Mouse (Mus musculus) small intestine, adult 2 months (tissue): ENCODE results near the gene Ankrd13a. TPM values are rescaled to one million over a fixed set of nuclear protein-coding genes. Genes with fewer than 3 reads are reported as not detected.
A peak's percentile ranks its signal among the peaks of the same experiment; 100 is the strongest.

ENCODE experiments used
- H3K27ac ChIP-seq: fragments of 200-500 bp; 2 replicates; pipeline ENCODE4 v1.5.1; 2012; ENCODE audit warnings: low read depth, low read length, control low read depth, inconsistent platforms; ENCODE audit not compliant: insufficient read depth
- H3K27me3 ChIP-seq: fragments of 200-500 bp; 2 replicates; pipeline ENCODE4 v1.6.1; 2012; ENCODE audit warnings: mild to moderate bottlenecking, moderate library complexity, low read length, inconsistent platforms; ENCODE audit not compliant: control insufficient read depth, insufficient read depth
- H3K36me3 ChIP-seq: fragments of 200-500 bp; 2 replicates; pipeline ENCODE4 v1.6.1; 2012; ENCODE audit warnings: mild to moderate bottlenecking, low read length, control low read depth, inconsistent platforms; ENCODE audit not compliant: control insufficient read depth, insufficient read depth
- H3K4me1 ChIP-seq: fragments of 200-500 bp; 2 replicates; pipeline ENCODE4 v1.6.1; 2012; ENCODE audit warnings: low read length, inconsistent platforms, mixed read lengths; ENCODE audit not compliant: control insufficient read depth, insufficient read depth, insufficient read length
- H3K4me3 ChIP-seq: fragments of 200-500 bp; 2 replicates; pipeline ENCODE4 v1.5.1; 2012; ENCODE audit warnings: low read depth, mild to moderate bottlenecking, control low read depth, inconsistent platforms, low read length, moderate library complexity
- CTCF ChIP-seq: fragments of 200-500 bp; IDR thresholded peaks from 2 replicates; pipeline ENCODE4 v1.5.1; 2012; ENCODE audit warnings: low read depth, mild to moderate bottlenecking, control low read depth, inconsistent platforms, low read length, moderate library complexity, mixed read lengths; ENCODE audit not compliant: insufficient replicate concordance, insufficient read length; ENCODE audit errors: extremely low read depth
- POLR2A ChIP-seq: fragments of 200-500 bp; IDR thresholded peaks from 2 replicates; pipeline ENCODE4 v1.6.1; 2012; ENCODE audit warnings: low read depth, mild to moderate bottlenecking, control low read depth, inconsistent platforms, low read length, moderate library complexity
- WGBS: fragments of 180-500 bp; shearing (Covaris S2); methylation state at CpG from one replicate; pipeline ENCODE4 v1.1.7; 2018; 5-methylcytosine and 5-hydroxymethylcytosine counted together
- polyA plus RNA-seq: library from polyadenylated mRNA; depleted of rRNA; stranded (reverse); fragments of >200 nt; gene quantifications from 2 replicates; pipeline ENCODE4 v1.2.3, GENCODE M21; 2012

Ankrd13a gene
- polyA plus RNA-seq, 1 experiment: 110 TPM

DNA sequence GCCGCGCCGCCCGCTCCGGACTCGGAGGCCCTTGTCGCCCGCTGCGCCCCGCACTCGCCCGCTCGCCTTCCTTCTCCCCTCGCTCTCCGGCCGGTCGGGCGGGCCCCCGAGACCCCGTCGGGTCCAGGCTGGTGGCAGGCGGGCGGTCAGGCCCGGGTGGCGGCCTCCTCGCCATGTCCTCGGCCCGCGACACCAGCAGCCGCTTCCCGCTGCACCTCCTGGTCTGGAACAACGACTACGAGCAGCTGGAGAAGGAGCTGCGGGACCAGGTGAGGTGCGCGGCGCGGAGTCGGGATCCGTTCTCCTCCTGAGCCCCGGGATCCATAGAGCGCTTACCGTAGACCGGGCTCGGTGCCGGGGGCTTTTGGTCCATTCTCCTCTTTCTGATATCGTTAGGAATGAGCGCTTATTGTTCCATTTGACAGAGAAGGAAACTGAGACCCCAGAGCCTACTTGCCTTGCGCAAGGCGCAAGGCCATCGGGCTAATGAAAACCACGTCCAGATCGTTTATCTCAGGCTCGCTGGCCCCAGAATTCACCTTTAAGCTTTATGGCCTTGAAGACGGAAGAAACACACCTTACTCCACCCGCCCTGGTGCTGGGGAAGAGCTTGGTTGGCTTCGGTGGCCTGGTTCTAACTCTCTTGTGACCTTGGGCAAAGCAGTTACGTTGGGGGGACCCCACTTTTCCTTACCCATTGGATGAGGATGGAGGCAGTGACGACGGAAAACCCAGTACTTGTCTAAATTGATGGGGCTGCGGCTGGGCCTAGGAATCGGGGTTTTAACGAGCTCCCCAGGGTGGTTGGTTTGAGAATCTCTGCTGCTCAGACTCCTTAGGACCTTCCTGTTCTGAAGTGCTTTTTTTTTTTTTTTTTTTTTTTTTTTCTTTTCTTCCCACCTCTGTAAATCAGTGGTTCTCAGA lies 841 bp downstream of the Ankrd13a start, which contains the start of gene Git2:
Gene Git2 (minus strand): TSS at position 462 of the 924 bp plus-strand sequence.
- Histone ChIP-seq H3K4me3 (peak within 1 kb of the TSS; percentile 89), H3K36me3 (no peaks in the 10 kb centered on the region), H3K27ac (peak within 1 kb of the TSS; percentile 84), H3K4me1 (peaks cover 5% of the 10 kb centered on the region), H3K27me3 (no peaks in the 10 kb centered on the region)
- under 1% methylated on average over 63 of the region's 63 CpGs for WGBS
- TF ChIP-seq POLR2A (no peak; the same call in none of the 2 replicates), CTCF (no peak)

DNA sequence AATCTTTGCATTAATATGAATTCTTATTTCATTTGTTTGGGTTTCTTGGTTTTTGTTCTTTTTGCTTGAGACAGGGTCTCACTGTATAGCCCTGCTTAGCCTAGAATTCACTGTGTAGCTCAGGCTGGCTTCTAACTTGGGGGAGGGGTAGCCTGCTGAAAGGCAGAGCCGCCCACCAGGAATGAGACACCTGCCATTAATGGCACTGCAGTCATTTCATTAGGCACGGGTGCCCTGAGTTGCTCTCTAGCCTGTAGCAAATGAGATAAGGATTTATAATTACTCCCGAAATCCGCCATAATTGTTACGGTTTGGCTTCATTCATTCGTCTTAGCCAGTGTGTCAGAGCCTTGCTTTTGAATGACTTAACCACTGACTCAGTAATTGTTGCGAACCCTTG lies 1.7 kb downstream of the Ankrd13a start:
- H3K4me1 ChIP-seq: peaks cover 5% of the 10 kb centered on the region
- H3K36me3 ChIP-seq: no peaks in the 10 kb centered on the region
- H3K4me3 ChIP-seq: peak overlapping the region; percentile 89
- TF ChIP-seq CTCF (no peak), POLR2A (no peak)
- H3K27ac ChIP-seq: no peak overlapping the region
- no peaks in the 10 kb centered on the region for H3K27me3 ChIP-seq
- WGBS: 46% methylated on average over 7 of the region's 7 CpGs

DNA sequence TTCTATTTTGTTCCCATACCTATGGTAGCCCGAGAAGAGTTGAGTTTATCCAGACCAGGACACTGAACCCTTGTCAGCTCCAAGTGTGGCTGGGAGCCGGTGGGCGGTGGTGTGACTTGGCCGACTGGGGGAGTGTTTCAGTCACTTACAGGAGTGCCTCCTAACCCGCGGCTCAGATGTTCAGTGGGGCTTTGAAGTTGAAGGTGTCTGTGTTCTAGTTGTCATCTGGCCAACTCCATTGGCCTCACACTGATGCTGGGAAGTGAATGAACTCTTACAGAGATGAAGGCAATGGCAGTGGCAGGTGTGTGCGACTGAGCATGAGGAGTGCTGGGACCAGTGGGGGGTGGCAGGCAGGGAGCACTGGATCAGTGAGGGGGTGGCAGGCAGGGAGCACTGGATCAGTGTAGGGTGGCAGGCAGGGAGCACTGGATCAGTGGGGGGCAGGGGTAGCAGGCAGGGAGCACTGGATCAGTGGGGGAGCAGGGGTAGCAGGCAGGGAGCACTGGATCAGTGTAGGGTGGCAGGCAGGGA lies 5.5 kb downstream of the Ankrd13a start:
- no peak for TF ChIP-seq CTCF
- no peak for TF ChIP-seq POLR2A
- WGBS: 75% methylated on average over 7 of the region's 7 CpGs
- peaks cover 24% of the 10 kb centered on the region for H3K4me1 ChIP-seq
- H3K4me3 ChIP-seq: no peak overlapping the region
- H3K27ac ChIP-seq: no peak overlapping the region
- no peaks in the 10 kb centered on the region for H3K36me3 ChIP-seq
- no peaks in the 10 kb centered on the region for H3K27me3 ChIP-seq

DNA sequence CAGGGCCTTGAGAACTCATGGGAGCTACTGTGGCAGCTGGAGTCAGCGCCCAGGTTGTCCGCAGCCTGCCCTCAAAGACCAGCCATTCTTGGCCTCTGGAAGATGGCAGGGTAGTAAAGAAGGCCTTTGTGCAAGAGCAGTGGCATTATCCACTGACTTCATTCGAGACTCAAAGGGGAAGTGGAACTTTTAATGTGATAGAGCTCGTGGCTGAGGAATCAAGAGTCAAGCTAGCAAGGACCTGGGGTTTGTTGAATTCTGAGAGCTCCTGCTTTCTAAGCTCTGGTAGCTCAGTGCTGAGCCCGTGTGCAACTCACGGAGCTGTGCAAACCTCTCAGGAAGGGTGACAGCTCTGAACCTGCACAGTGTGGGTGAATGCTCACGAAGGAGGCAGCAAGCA lies 6.4 kb downstream of the Ankrd13a start:
- H3K4me1 ChIP-seq: peaks cover 27% of the 10 kb centered on the region
- no peak overlapping the region for H3K27ac ChIP-seq
- TF ChIP-seq CTCF (no peak), POLR2A (no peak)
- peaks cover under 1% of the 10 kb centered on the region; the same call in 1 of the 2 replicates for H3K36me3 ChIP-seq
- H3K27me3 ChIP-seq: no peaks in the 10 kb centered on the region
- 75% methylated on average over 7 of the region's 7 CpGs for WGBS
- H3K4me3 ChIP-seq: no peak overlapping the region

DNA sequence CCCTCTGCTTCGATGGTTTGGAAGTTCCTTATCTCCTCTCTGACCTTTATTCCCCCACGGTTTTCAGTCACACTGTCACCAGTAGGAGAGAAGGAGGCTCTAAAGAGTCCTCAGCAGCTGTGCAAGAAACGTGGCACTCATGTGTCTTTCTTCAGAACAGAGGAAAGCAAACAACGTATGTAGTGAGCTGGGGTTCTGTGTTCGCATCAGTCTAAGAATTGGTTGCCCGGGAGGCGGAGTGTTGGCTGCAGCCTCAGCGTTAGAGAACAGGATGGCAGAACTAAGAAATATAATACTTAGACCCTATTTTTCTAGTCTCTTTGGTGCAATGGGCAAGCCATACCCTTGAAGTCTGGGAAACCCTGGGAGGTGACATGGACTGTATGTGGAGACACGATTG lies 8.5 kb downstream of the Ankrd13a start:
- Histone ChIP-seq H3K4me1 (peaks cover 25% of the 10 kb centered on the region), H3K4me3 (no peak overlapping the region), H3K27ac (no peak overlapping the region), H3K27me3 (no peaks in the 10 kb centered on the region), H3K36me3 (peaks cover 20% of the 10 kb centered on the region)
- WGBS: 69% methylated on average over 9 of the region's 9 CpGs
- TF ChIP-seq CTCF (no peak), POLR2A (no peak)

DNA sequence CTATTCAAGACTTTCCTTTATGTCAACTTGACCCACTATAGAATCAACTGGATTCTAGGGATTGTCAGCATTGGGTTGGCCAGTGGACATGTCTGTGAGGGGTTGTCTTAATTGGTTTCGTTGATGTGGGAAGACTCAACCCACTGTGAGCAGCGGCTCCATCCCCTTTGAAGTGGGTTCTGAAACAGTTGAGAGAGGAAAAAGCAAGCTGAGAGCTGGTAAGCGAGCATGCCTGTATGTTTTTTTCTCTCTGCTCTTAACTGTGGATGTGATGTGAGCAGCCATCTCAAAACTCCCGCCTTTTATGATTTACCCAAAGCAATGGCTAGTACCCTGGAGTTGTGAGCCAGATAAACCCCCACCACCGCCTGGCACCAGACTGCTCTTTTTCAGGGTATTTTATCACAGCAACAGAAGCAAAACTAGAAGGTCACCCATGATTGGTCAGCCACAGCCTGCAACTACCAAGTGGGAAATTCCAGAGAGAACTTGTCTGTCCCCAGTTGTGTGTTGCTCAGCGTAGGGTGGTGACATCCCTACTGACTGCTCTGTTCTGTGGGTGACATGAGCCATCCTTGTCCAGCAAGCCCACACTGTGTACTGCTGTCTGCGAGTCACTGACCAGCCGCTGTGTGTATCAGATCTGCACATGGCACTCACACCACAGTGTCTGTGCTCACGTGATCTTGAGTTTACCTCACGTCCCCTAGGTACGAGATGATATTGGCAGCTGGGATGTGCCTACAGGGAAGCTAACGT lies 9.1 kb downstream of the Ankrd13a start:
- peaks cover 24% of the 10 kb centered on the region for H3K36me3 ChIP-seq
- WGBS: 82% methylated on average over 12 of the region's 12 CpGs
- no peaks in the 10 kb centered on the region for H3K27me3 ChIP-seq
- TF ChIP-seq POLR2A (no peak), CTCF (no peak)
- no peak overlapping the region for H3K27ac ChIP-seq
- no peak overlapping the region for H3K4me3 ChIP-seq
- peaks cover 25% of the 10 kb centered on the region for H3K4me1 ChIP-seq
